Comparison of ENCODE assay signal across 11 mouse cellular contexts in genomic region chr17:8433121-8433977, GRCm38 (mm10). TPM values are rescaled to one million over a fixed set of nuclear protein-coding genes. Genes with fewer than 3 reads are reported as not detected.
DNase-seq lines count a peak whose midpoint lies in the region; ATAC-seq and TF ChIP-seq lines count a peak whose summit lies in the region.
"Had no signal": no experiment of that assay in that cellular context is flagged by ENCODE, and none has a peak within 500 bp of the region (broad histone marks: within the 10 kb centered on the region; RNA-seq: fewer than 3 reads in every experiment).

No protein-coding gene starts in this region.

- no peaks in the 10 kb centered on the region for H3K36me3 ChIP-seq in heart, postnatal 0 days (replicated peaks; ENCODE audit: control insufficient read depth, insufficient read depth, low read length)
- H3K36me3 ChIP-seq in embryonic facial prominence, embryonic 10.5 days (replicated peaks) = no peaks in the 10 kb centered on the region
- H3K36me3 ChIP-seq in hindbrain, embryonic 13.5 days = no peaks in the 10 kb centered on the region
- no peaks in the 10 kb centered on the region for H3K36me3 ChIP-seq in midbrain, embryonic 16.5 days (ENCODE audit: control insufficient read depth, insufficient read depth, low read length)

- peak overlapping the region; percentile 53 for H3K4me2 ChIP-seq in heart, postnatal 0 days (ENCODE audit: low read depth, low read length)
- H3K4me2 ChIP-seq in hindbrain, embryonic 13.5 days = peak overlapping the region; percentile 42
- peak overlapping the region; percentile 48 for H3K4me2 ChIP-seq in midbrain, embryonic 16.5 days (ENCODE audit: low read length)

- no peaks in the 10 kb centered on the region for H3K9me3 ChIP-seq in heart, postnatal 0 days (replicated peaks; ENCODE audit: control insufficient read depth, low read length)
- H3K9me3 ChIP-seq in embryonic facial prominence, embryonic 10.5 days = no peaks in the 10 kb centered on the region
- H3K9me3 ChIP-seq in hindbrain, embryonic 13.5 days = no peaks in the 10 kb centered on the region
- H3K9me3 ChIP-seq in midbrain, embryonic 16.5 days (replicated peaks; ENCODE audit: control insufficient read depth, low read length, poor library complexity, severe bottlenecking) = no peaks in the 10 kb centered on the region

- no peak for TF ChIP-seq EP300 in heart, postnatal 0 days (IDR thresholded peaks at IDR 0.05; ENCODE audit: low read depth)

- no peak overlapping the region for H3K27ac ChIP-seq in heart, postnatal 0 days (ENCODE audit: low read depth)
- no peak overlapping the region for H3K27ac ChIP-seq in embryonic facial prominence, embryonic 10.5 days (replicated peaks)
- no peak overlapping the region for H3K27ac ChIP-seq in hindbrain, embryonic 13.5 days
- H3K27ac ChIP-seq in midbrain, embryonic 16.5 days (ENCODE audit: low read length) = no peak overlapping the region
- H3K27ac ChIP-seq: macrophage had no signal

- H3K4me3 ChIP-seq in heart, postnatal 0 days (ENCODE audit: low read depth, low read length) = peak overlapping the region; percentile 36
- peak overlapping the region; percentile 50 for H3K4me3 ChIP-seq in embryonic facial prominence, embryonic 10.5 days
- H3K4me3 ChIP-seq in hindbrain, embryonic 13.5 days = peak overlapping the region; percentile 22
- peak overlapping the region; percentile 24 for H3K4me3 ChIP-seq in midbrain, embryonic 16.5 days (ENCODE audit: low read depth, low read length)

- H3K9ac ChIP-seq in heart, postnatal 0 days (replicated peaks; ENCODE audit: low read depth, low read length) = no peak overlapping the region
- no peak overlapping the region for H3K9ac ChIP-seq in hindbrain, embryonic 13.5 days
- H3K9ac ChIP-seq in midbrain, embryonic 16.5 days (ENCODE audit: low read depth, low read length) = no peak overlapping the region

- WGBS in heart, postnatal 0 days = under 1% methylated on average over 51 of the region's 52 CpGs
- WGBS in embryonic facial prominence, embryonic 10.5 days = under 1% methylated on average over 52 of the region's 52 CpGs
- WGBS in hindbrain, embryonic 13.5 days = under 1% methylated on average over 52 of the region's 52 CpGs
- WGBS in midbrain, embryonic 16.5 days = under 1% methylated on average over 52 of the region's 52 CpGs

- no peak for ATAC-seq in heart, postnatal 0 days (ENCODE audit: insufficient read depth, low read depth)
- ATAC-seq in hindbrain, embryonic 13.5 days (ENCODE audit: low FRiP score) = no peak
- no peak for ATAC-seq in midbrain, embryonic 16.5 days

- peaks cover 96% of the 10 kb centered on the region for H3K27me3 ChIP-seq in heart, postnatal 0 days (ENCODE audit: control insufficient read depth, insufficient read depth, low read length)
- peaks cover 100% of the 10 kb centered on the region for H3K27me3 ChIP-seq in embryonic facial prominence, embryonic 10.5 days (replicated peaks; ENCODE audit: low read depth, poor library complexity, severe bottlenecking)
- peaks cover 100% of the 10 kb centered on the region for H3K27me3 ChIP-seq in hindbrain, embryonic 13.5 days
- peaks cover 91% of the 10 kb centered on the region for H3K27me3 ChIP-seq in midbrain, embryonic 16.5 days (ENCODE audit: control insufficient read depth, insufficient read depth, low read depth, low read length)

- H3K4me1 ChIP-seq in heart, postnatal 0 days (ENCODE audit: control insufficient read depth, insufficient read depth) = no peaks in the 10 kb centered on the region
- peaks cover 33% of the 10 kb centered on the region for H3K4me1 ChIP-seq in embryonic facial prominence, embryonic 10.5 days
- H3K4me1 ChIP-seq in hindbrain, embryonic 13.5 days (replicated peaks) = peaks cover 26% of the 10 kb centered on the region
- peaks cover 14% of the 10 kb centered on the region for H3K4me1 ChIP-seq in midbrain, embryonic 16.5 days (ENCODE audit: control insufficient read depth, insufficient read depth, low read length)

- DNase-seq in heart, postnatal 0 days (ENCODE audit: low spot score) = no peak
- no peak for DNase-seq in heart, postnatal 25 days (ENCODE audit: low spot score)
- peak; percentile 42 for DNase-seq in embryonic facial prominence, embryonic 10.5 days (ENCODE audit: low spot score)
- DNase-seq in frontal cortex, postnatal 14 days (ENCODE audit: low spot score in 2 of 2) = no peak
- no peak for DNase-seq in left cerebral cortex, adult 9 months (ENCODE audit: low spot score in 2 of 2)
- DNase-seq in testis, postnatal 10 days (ENCODE audit: low spot score) = no peak
- DNase-seq: kidney, adult 8-10 months; right cerebral cortex, postnatal 4 days had no signal

- intact Hi-C loops in heart, postnatal 25 days (cut with DNase I) = no loop called here

- TF ChIP-seq CTCF in heart, postnatal 0 days (IDR thresholded peaks at IDR 0.05; ENCODE audit: low read depth) = no peak

RNA-seq across cellular contexts. Expression of gene T, which starts 0.9 kb away (rescaled TPM):
- not detected in 2 replicates for total RNA-seq in heart, postnatal 0 days (2014; rRNA removed; ENCODE audit: low replicate concordance)
- polyA plus RNA-seq in heart, postnatal 0 days (2015; fragmentation: Nextera tagmentation; extraction: Ambion mirVana) = 0.12 and 0.15 TPM in 2 replicates
- not detected for total RNA-seq in heart, postnatal 25 days (2021)
- polyA plus RNA-seq in embryonic facial prominence, embryonic 10.5 days (2016; fragmentation: Nextera tagmentation; extraction: Ambion mirVana) = 0.39 and 0.59 TPM in 2 replicates
- 0.44 and 0.52 TPM in 2 replicates for polyA plus RNA-seq in hindbrain, embryonic 13.5 days (2015; fragmentation: Nextera tagmentation; extraction: Ambion mirVana)
- 0.44 and 0.45 TPM in 2 replicates for polyA plus RNA-seq in midbrain, embryonic 16.5 days (2015; fragmentation: Nextera tagmentation; extraction: Ambion mirVana)
- polyA plus RNA-seq: macrophage had no signal
